Mouse (Mus musculus): ENCODE measurements at regions not wholly inside any gene's neighbourhood (a gene's known extent, or its start where the extent isn't known, plus 50 kb on each side); places are given as distances from the start of the nearest gene placed in this dataset.

DNA sequence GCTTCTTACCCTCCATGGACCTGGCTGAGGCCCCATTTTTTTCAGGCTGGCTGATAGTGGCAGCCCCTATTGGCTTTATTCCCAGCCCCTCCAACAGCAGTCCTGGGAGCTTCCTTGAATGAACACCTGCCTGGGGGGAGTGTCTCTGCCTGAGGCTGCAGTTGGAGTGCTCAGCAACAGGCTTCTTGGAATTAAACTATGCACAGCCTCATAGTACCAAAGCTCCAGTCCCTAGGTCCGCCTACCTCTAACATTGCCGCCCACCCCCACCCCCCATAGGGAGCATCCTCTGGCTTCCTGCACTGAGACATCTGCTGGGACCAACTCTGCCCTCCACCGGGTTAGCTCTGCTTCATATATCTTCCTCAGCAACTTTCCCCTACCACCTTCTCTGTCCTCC, 133.3 kb upstream of the Rybp start:
- Histone ChIP-seq H3K4me2 (ENCODE audit: low read depth, low read length, severe bottlenecking) (no peak overlapping the region), H3K9ac (ENCODE audit: low read length) (no peak overlapping the region), H3K9me3 (ENCODE audit: control insufficient read depth, low read length) (no peaks in the 10 kb centered on the region), H3K27ac (ENCODE audit: low read depth, low read length) (no peak overlapping the region), H3K27me3 (ENCODE audit: control insufficient read depth, insufficient read depth, low read length) (peaks cover 32% of the 10 kb centered on the region), H3K4me1 (replicated peaks; ENCODE audit: control insufficient read depth, insufficient read depth, low read length) (peaks cover 11% of the 10 kb centered on the region), H3K36me3 (ENCODE audit: control insufficient read depth, insufficient read depth, low read length) (no peaks in the 10 kb centered on the region), H3K4me3 (ENCODE audit: low read depth, low read length) (no peak overlapping the region)
- ATAC-seq (replicated peaks; ENCODE audit: low FRiP score) (no peak), DNase-seq (ENCODE audit: low spot score) (no peak)
- WGBS, result 29% methylated on average over 3 of the region's 3 CpGs

DNA sequence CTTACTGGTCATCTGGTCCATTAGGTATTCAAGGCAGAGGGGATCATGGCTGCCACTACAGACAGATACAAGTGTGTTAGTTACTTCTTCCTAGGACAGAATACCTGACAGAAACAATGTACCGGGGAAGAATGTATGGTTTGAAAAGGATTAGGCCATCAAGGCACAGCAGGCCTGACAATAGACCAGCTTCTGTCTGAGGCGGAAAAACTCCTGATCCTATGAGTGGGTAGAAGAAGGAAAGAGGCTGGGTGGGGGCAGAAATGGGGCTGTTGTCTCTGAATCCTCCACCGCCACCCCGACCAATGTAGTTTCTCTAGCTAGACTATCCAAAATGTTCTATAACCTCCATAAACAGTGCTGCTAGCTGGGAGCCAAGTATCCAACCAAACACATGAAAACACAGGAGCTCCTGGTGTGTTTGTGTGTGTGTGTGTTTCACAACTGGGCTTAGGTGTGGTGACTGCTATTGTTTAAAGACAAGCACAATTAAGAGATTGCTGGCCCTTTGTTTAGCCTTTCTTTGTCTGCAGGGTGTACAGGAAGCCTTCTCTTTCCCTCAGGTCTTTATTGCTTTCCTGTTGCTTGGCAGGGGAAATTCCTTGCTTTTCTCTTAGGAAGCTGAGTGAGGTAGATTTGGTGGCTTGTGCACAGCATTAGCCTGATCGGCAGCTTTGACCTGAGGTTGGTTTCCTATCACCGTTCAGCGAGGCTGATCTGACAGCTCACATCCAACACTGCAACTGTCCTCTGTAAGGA, 132.7 kb upstream of the Rybp start:
- no peak overlapping the region for H3K9ac ChIP-seq (ENCODE audit: low read length)
- H3K27ac ChIP-seq (ENCODE audit: low read depth, low read length), result no peak overlapping the region
- peaks cover 34% of the 10 kb centered on the region for H3K27me3 ChIP-seq (ENCODE audit: control insufficient read depth, insufficient read depth, low read length)
- H3K4me2 ChIP-seq (ENCODE audit: low read depth, low read length, severe bottlenecking), result no peak overlapping the region
- ATAC-seq (replicated peaks; ENCODE audit: low FRiP score), result no peak
- H3K4me1 ChIP-seq (replicated peaks; ENCODE audit: control insufficient read depth, insufficient read depth, low read length), result peaks cover 11% of the 10 kb centered on the region
- H3K36me3 ChIP-seq (ENCODE audit: control insufficient read depth, insufficient read depth, low read length), result no peaks in the 10 kb centered on the region
- H3K9me3 ChIP-seq (ENCODE audit: control insufficient read depth, low read length), result no peaks in the 10 kb centered on the region
- no peak overlapping the region for H3K4me3 ChIP-seq (ENCODE audit: low read depth, low read length)
- no peak for DNase-seq (ENCODE audit: low spot score)
- WGBS, result 30% methylated on average over 7 of the region's 7 CpGs

DNA sequence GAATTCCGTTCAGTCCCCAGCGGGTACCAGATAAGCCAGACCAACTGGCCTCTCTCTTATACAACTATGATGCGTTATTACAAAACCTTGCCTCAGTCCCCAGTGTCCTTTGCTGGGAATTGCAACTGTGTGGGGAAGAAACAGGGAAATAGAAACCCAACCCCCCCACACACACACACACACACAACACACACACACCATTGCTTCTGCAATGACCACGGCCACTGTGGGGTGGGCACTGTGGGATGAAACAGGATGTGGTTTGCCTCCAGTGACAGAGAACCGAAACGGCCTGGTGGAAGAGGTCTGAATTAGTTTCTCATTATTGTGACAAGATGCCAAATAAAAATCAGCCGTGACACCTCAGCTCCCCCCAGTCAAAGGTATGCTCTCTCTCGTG, 128.8 kb upstream of the Rybp start:
- Histone ChIP-seq H3K4me1 (replicated peaks; ENCODE audit: control insufficient read depth, insufficient read depth, low read length) (no peaks in the 10 kb centered on the region; the same call in none of the 2 replicates), H3K27me3 (ENCODE audit: control insufficient read depth, insufficient read depth, low read length) (peaks cover 21% of the 10 kb centered on the region), H3K4me3 (ENCODE audit: low read depth, low read length) (no peak overlapping the region), H3K36me3 (ENCODE audit: control insufficient read depth, insufficient read depth, low read length) (no peaks in the 10 kb centered on the region), H3K9ac (ENCODE audit: low read length) (no peak overlapping the region), H3K9me3 (ENCODE audit: control insufficient read depth, low read length) (no peaks in the 10 kb centered on the region), H3K27ac (ENCODE audit: low read depth, low read length) (no peak overlapping the region), H3K4me2 (ENCODE audit: low read depth, low read length, severe bottlenecking) (no peak overlapping the region)
- 75% methylated on average over 8 of the region's 8 CpGs for WGBS
- DNase-seq (ENCODE audit: low spot score), result no peak
- no peak for ATAC-seq (replicated peaks; ENCODE audit: low FRiP score)

DNA sequence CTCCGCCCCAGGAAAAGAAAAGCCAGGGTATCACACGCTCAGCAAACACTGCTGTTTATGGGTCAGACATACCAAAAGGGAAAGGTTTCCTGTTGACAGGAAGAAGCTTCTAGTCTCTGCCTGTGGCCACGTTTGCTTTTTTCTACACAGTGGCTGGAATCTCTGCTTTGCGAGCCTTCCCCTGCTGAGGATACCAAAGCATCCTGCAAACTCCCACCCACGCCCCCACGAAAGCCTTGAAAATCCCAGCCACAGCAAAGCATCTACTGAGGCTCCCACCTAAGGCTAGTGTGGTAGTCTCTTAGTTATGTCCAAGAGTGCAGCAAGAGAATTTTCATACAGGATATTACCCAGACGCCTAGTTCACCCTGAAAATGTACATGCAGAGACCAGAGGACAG, 128.2 kb upstream of the Rybp start:
- 71% methylated on average over 7 of the region's 7 CpGs for WGBS
- Histone ChIP-seq H3K4me2 (ENCODE audit: low read depth, low read length, severe bottlenecking) (no peak overlapping the region), H3K9ac (ENCODE audit: low read length) (no peak overlapping the region), H3K27me3 (ENCODE audit: control insufficient read depth, insufficient read depth, low read length) (peaks cover 16% of the 10 kb centered on the region), H3K4me1 (replicated peaks; ENCODE audit: control insufficient read depth, insufficient read depth, low read length) (no peaks in the 10 kb centered on the region; the same call in none of the 2 replicates), H3K4me3 (ENCODE audit: low read depth, low read length) (no peak overlapping the region), H3K36me3 (ENCODE audit: control insufficient read depth, insufficient read depth, low read length) (no peaks in the 10 kb centered on the region), H3K27ac (ENCODE audit: low read depth, low read length) (no peak overlapping the region), H3K9me3 (ENCODE audit: control insufficient read depth, low read length) (no peaks in the 10 kb centered on the region)
- ATAC-seq (replicated peaks; ENCODE audit: low FRiP score), result no peak
- DNase-seq (ENCODE audit: low spot score), result no peak

DNA sequence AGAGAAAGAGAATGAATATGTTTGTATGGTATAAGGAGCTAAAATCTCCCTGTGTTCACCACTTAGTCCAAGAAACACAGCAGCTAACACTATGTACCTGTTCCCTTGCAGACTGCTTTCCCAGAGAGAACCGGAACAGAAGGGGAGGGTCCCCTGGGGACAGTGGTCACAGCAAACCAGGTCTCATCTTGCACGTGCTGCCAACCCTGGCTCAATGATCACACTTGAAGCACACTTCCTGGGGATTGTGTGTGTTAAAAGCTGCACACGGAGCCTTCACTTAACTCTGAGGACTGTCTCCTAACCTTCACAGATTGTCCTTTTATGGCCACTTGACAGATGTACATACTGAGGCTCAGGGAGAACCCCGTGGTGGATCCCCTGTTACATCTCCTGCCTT, 127.6 kb upstream of the Rybp start:
- H3K27me3 ChIP-seq (ENCODE audit: control insufficient read depth, insufficient read depth, low read length), result peaks cover 10% of the 10 kb centered on the region
- no peaks in the 10 kb centered on the region for H3K36me3 ChIP-seq (ENCODE audit: control insufficient read depth, insufficient read depth, low read length)
- no peak overlapping the region for H3K27ac ChIP-seq (ENCODE audit: low read depth, low read length)
- 68% methylated on average over 4 of the region's 4 CpGs for WGBS
- H3K4me2 ChIP-seq (ENCODE audit: low read depth, low read length, severe bottlenecking), result no peak overlapping the region
- ATAC-seq (replicated peaks; ENCODE audit: low FRiP score), result no peak
- no peak overlapping the region for H3K9ac ChIP-seq (ENCODE audit: low read length)
- H3K9me3 ChIP-seq (ENCODE audit: control insufficient read depth, low read length), result no peaks in the 10 kb centered on the region
- H3K4me1 ChIP-seq (replicated peaks; ENCODE audit: control insufficient read depth, insufficient read depth, low read length), result no peaks in the 10 kb centered on the region
- no peak overlapping the region for H3K4me3 ChIP-seq (ENCODE audit: low read depth, low read length)
- DNase-seq (ENCODE audit: low spot score), result no peak

DNA sequence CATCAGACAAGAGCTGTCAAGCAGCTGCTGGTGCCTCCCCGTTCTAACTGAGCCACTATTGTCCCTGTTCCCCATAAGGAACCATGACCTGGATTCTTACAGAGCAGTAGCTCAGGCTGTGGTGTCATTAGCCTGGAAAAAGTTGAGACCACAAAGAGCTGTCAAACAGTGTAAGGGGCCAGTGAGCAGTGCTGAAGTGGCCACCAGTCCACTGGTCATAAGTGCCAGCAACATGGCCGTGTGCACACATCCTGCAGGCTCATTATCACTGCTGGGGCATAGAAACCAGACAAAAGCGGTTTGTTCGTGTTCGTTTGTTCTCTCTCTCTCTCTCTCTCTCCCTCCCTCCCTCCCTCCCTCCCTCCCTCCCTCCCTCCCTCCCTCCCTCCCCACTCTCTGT, 125.2 kb upstream of the Rybp start:
- WGBS, result 34% methylated on average over 5 of the region's 5 CpGs
- no peak overlapping the region for H3K4me3 ChIP-seq (ENCODE audit: low read depth, low read length)
- no peak for DNase-seq (ENCODE audit: low spot score)
- no peak for ATAC-seq (replicated peaks; ENCODE audit: low FRiP score)
- H3K9me3 ChIP-seq (ENCODE audit: control insufficient read depth, low read length), result no peaks in the 10 kb centered on the region
- H3K4me2 ChIP-seq (ENCODE audit: low read depth, low read length, severe bottlenecking), result no peak overlapping the region
- H3K9ac ChIP-seq (ENCODE audit: low read length), result no peak overlapping the region
- no peaks in the 10 kb centered on the region for H3K4me1 ChIP-seq (replicated peaks; ENCODE audit: control insufficient read depth, insufficient read depth, low read length)
- peaks cover 2% of the 10 kb centered on the region; the same call in 1 of the 2 replicates for H3K27me3 ChIP-seq (ENCODE audit: control insufficient read depth, insufficient read depth, low read length)
- H3K27ac ChIP-seq (ENCODE audit: low read depth, low read length), result no peak overlapping the region
- no peaks in the 10 kb centered on the region for H3K36me3 ChIP-seq (ENCODE audit: control insufficient read depth, insufficient read depth, low read length)

DNA sequence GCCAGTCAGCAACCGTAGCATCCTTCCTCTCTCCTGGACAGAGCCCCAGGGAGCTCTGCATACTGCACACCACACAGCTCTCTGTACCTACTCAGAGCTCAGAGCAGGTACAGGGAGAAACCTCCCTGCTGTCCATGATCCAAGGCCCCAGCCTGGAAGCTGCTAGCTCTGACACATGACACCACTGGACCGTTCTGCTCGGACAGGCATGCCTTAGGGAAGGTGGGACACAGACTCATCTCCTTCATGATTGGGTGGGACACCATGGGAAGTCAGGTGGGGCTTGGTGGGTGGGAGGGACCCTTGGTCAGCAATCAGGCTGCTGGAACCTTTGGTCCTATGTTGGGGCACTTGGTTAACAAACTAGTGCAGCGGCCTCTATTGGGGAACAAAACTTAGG, 124.7 kb upstream of the Rybp start:
- Histone ChIP-seq H3K36me3 (ENCODE audit: control insufficient read depth, insufficient read depth, low read length) (no peaks in the 10 kb centered on the region), H3K4me2 (ENCODE audit: low read depth, low read length, severe bottlenecking) (no peak overlapping the region), H3K9me3 (ENCODE audit: control insufficient read depth, low read length) (no peaks in the 10 kb centered on the region), H3K27me3 (ENCODE audit: control insufficient read depth, insufficient read depth, low read length) (peaks cover 2% of the 10 kb centered on the region; the same call in 1 of the 2 replicates), H3K9ac (ENCODE audit: low read length) (no peak overlapping the region), H3K27ac (ENCODE audit: low read depth, low read length) (no peak overlapping the region), H3K4me3 (ENCODE audit: low read depth, low read length) (no peak overlapping the region), H3K4me1 (replicated peaks; ENCODE audit: control insufficient read depth, insufficient read depth, low read length) (no peaks in the 10 kb centered on the region)
- DNase-seq (ENCODE audit: low spot score) (no peak), ATAC-seq (replicated peaks; ENCODE audit: low FRiP score) (no peak)
- 74% methylated on average over 4 of the region's 4 CpGs for WGBS

DNA sequence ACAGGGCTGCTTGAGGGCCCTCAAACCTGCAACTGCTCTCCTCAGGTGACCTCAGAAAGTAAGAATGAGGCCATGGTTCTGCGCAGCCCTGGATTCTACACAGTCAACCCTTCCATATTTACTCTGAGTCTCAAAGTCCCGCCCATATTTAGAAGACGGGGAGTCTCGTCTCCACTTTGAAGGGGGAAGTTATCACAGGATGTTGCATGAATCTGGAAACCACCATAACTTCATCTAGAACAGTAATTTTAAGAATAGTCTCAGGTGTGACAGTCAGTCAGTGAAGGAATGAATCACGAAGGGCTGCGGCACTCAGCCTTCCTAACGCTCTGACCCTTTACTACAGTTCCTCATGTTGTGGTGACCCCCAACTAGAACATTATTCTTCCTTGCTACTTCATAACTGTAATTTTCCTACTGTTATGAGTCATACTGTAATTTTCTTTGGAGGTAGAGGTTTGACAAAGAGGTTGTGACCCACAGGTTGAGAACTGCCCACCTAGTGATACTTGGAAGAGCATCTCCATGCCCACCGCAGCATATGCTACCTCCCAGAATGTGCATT, 122.9 kb upstream of the Rybp start:
- 96% methylated on average over 8 of the region's 8 CpGs for WGBS
- Histone ChIP-seq H3K36me3 (ENCODE audit: control insufficient read depth, insufficient read depth, low read length) (no peaks in the 10 kb centered on the region), H3K27ac (ENCODE audit: low read depth, low read length) (no peak overlapping the region), H3K4me2 (ENCODE audit: low read depth, low read length, severe bottlenecking) (no peak overlapping the region), H3K4me3 (ENCODE audit: low read depth, low read length) (no peak overlapping the region), H3K9ac (ENCODE audit: low read length) (no peak overlapping the region), H3K4me1 (replicated peaks; ENCODE audit: control insufficient read depth, insufficient read depth, low read length) (no peaks in the 10 kb centered on the region), H3K9me3 (ENCODE audit: control insufficient read depth, low read length) (no peaks in the 10 kb centered on the region), H3K27me3 (ENCODE audit: control insufficient read depth, insufficient read depth, low read length) (peaks cover under 1% of the 10 kb centered on the region; the same call in 1 of the 2 replicates)
- DNase-seq (ENCODE audit: low spot score), result no peak
- no peak for ATAC-seq (replicated peaks; ENCODE audit: low FRiP score)

DNA sequence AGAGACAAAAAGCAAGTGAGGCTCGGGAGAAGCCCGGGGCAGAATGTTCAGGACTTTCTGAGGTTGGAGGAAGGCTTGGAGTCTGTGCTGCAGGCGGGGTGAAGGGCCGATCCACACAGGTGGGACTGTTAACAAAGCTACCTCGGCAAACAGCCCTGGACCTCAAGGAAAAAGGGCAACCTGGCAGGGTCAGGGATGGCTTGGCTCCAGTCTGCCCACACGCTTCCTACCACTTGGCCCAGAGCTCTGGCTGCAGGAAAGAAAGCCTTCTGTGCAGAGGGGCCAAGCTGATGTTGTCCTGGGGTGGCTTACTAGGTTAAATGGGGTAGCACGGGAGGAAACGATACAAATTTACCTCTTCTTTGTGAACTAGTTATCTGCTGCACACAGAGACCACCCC, 121.5 kb upstream of the Rybp start:
- no peak overlapping the region for H3K9ac ChIP-seq (ENCODE audit: low read length)

More for the DNA sequence above, 121.5 kb upstream of the Rybp start:
- 81% methylated on average over 8 of the region's 8 CpGs for WGBS
- no peak overlapping the region for H3K27ac ChIP-seq (ENCODE audit: low read depth, low read length)
- no peak overlapping the region for H3K4me3 ChIP-seq (ENCODE audit: low read depth, low read length)
- DNase-seq (ENCODE audit: low spot score) (no peak), ATAC-seq (replicated peaks; ENCODE audit: low FRiP score) (no peak)
- no peaks in the 10 kb centered on the region for H3K9me3 ChIP-seq (ENCODE audit: control insufficient read depth, low read length)
- no peaks in the 10 kb centered on the region for H3K4me1 ChIP-seq (replicated peaks; ENCODE audit: control insufficient read depth, insufficient read depth, low read length)
- no peak overlapping the region for H3K4me2 ChIP-seq (ENCODE audit: low read depth, low read length, severe bottlenecking)
- no peaks in the 10 kb centered on the region for H3K36me3 ChIP-seq (ENCODE audit: control insufficient read depth, insufficient read depth, low read length)
- no peaks in the 10 kb centered on the region for H3K27me3 ChIP-seq (ENCODE audit: control insufficient read depth, insufficient read depth, low read length)

Data from forebrain, embryonic 11.5 days (tissue).